Mouse (Mus musculus) kidney, adult 2 months (tissue): ENCODE measurements around the gene Il6ra. TPM values are rescaled to one million over a fixed set of nuclear protein-coding genes. Genes with fewer than 3 reads are reported as not detected.

ENCODE experiments used
- DNase-seq: peaks from one replicate; pipeline ENCODE4 v3.0.0; 2021
- H3K27ac ChIP-seq: fragments of 200-500 bp; 2 replicates; pipeline ENCODE4 v1.5.1; 2012; ENCODE audit warnings: low read depth, low read length, control low read depth, inconsistent platforms; ENCODE audit not compliant: insufficient read depth
- H3K27me3 ChIP-seq: fragments of 200-500 bp; replicated peaks from 2 replicates; pipeline ENCODE4 v1.6.1; 2012; ENCODE audit warnings: mild to moderate bottlenecking, moderate library complexity, low read length, inconsistent platforms; ENCODE audit not compliant: control insufficient read depth, insufficient read depth
- H3K36me3 ChIP-seq: fragments of 200-500 bp; 2 replicates; pipeline ENCODE4 v1.6.1; 2012; ENCODE audit warnings: mild to moderate bottlenecking, moderate library complexity, low read length, inconsistent platforms; ENCODE audit not compliant: control insufficient read depth, insufficient read depth
- H3K4me1 ChIP-seq: fragments of 200-500 bp; 2 replicates; pipeline ENCODE4 v1.6.1; 2011; ENCODE audit warnings: low read length; ENCODE audit not compliant: control insufficient read depth, insufficient read depth
- H3K4me3 ChIP-seq: fragments of 200-500 bp; 2 replicates; pipeline ENCODE4 v1.5.1; 2011; ENCODE audit warnings: mild to moderate bottlenecking, low read depth, low read length, control low read depth; ENCODE audit not compliant: insufficient read depth
- CTCF ChIP-seq: fragments of 200-500 bp; conservative IDR thresholded peaks from 2 replicates; pipeline ENCODE4 v1.5.1; 2011; ENCODE audit warnings: low read depth, mild to moderate bottlenecking, control low read depth, low read length, moderate library complexity, mixed read lengths; ENCODE audit not compliant: insufficient read depth, insufficient read length
- POLR2A ChIP-seq: fragments of 200-500 bp; IDR thresholded peaks from one replicate; pipeline ENCODE4 v1.6.1; 2011; ENCODE audit warnings: low read depth, low read length, control low read depth
- WGBS: fragments of 180-500 bp; shearing (Covaris S2); methylation state at CpG from one replicate; pipeline ENCODE4 v1.1.7; 2018; 5-methylcytosine and 5-hydroxymethylcytosine counted together
- polyA plus RNA-seq: library from polyadenylated mRNA; depleted of rRNA; stranded (reverse); fragments of >200 nt; gene quantifications from 2 replicates; pipeline ENCODE4 v1.2.3, GENCODE M21; 2012; rRNA removed

The Il6ra gene
- polyA plus RNA-seq, 1 experiment, result 4.1 TPM

- H3K4me1 ChIP-seq, result no peaks in the 10 kb centered on the region
- no peaks in the 10 kb centered on the region for H3K27me3 ChIP-seq
- no peak for TF ChIP-seq CTCF
- TF ChIP-seq POLR2A, result no peak
- no peak for DNase-seq
- no peaks in the 10 kb centered on the region for H3K36me3 ChIP-seq
- no peak overlapping the region for H3K4me3 ChIP-seq
- no peak overlapping the region for H3K27ac ChIP-seq
- WGBS, result 65% methylated on average over 7 of the region's 7 CpGs
Observed at GRCm38 (mm10) chr3:89819897-89820296, 93.1 kb downstream of the Il6ra start.

GRCm38 (mm10) chr3:89818605-89819004 lies 94.4 kb downstream of the Il6ra start:
- TF ChIP-seq CTCF (no peak), POLR2A (no peak)
- Histone ChIP-seq H3K36me3 (no peaks in the 10 kb centered on the region), H3K4me3 (no peak overlapping the region), H3K27ac (no peak overlapping the region), H3K4me1 (no peaks in the 10 kb centered on the region), H3K27me3 (no peaks in the 10 kb centered on the region)
- no peak for DNase-seq
- 68% methylated on average over 3 of the region's 3 CpGs for WGBS

- no peak overlapping the region for H3K4me3 ChIP-seq
- no peaks in the 10 kb centered on the region for H3K27me3 ChIP-seq
- no peak overlapping the region for H3K27ac ChIP-seq
- DNase-seq, result peak; percentile 44
- no peaks in the 10 kb centered on the region for H3K36me3 ChIP-seq
- WGBS, result 68% methylated on average over 4 of the region's 4 CpGs
- H3K4me1 ChIP-seq, result no peaks in the 10 kb centered on the region
- TF ChIP-seq POLR2A (no peak), CTCF (peak; percentile 62)
Observed at GRCm38 (mm10) chr3:89817056-89817455, 95.9 kb downstream of the Il6ra start.

Other genes starting within 250 kb of the Il6ra start
- 20.5 and 22.0 TPM in 2 replicates for gene Adar, start 198.2 kb downstream of the Il6ra start, polyA plus RNA-seq
- 1.6 and 1.8 TPM in 2 replicates for gene Chrnb2, start 148.6 kb downstream of the Il6ra start, polyA plus RNA-seq
- 24.7 and 27.2 TPM in 2 replicates for gene Ube2q1, start 139.6 kb downstream of the Il6ra start, polyA plus RNA-seq
- 3.3 and 4.1 TPM in 2 replicates for gene She, start 81.8 kb downstream of the Il6ra start, polyA plus RNA-seq
- 21.9 and 23.5 TPM in 2 replicates for gene Atp8b2, start 50.3 kb upstream of the Il6ra start, polyA plus RNA-seq
- gene Hax1, start 85.6 kb upstream of the Il6ra start, polyA plus RNA-seq, result 130 and 138 TPM in 2 replicates
- 53.0 and 56.2 TPM in 2 replicates for gene 4933434E20Rik, start 138.4 kb upstream of the Il6ra start, polyA plus RNA-seq
- 105 and 108 TPM in 2 replicates for gene Ubap2l, start 139.4 kb upstream of the Il6ra start, polyA plus RNA-seq
- gene Tpm3, start 159.5 kb upstream of the Il6ra start, polyA plus RNA-seq, result 75.5 and 95.4 TPM in 2 replicates
- gene Nup210l, start 190.9 kb upstream of the Il6ra start, polyA plus RNA-seq, result 0.12 and 0.14 TPM in 2 replicates